9 mouse cellular contexts compared by ENCODE assay signal in genomic region chr12:25216792-25217516, GRCm38 (mm10).
A peak's percentile ranks its signal among the peaks of the same experiment; 100 is the strongest.
DNase-seq lines count a peak whose midpoint lies in the region; ATAC-seq and TF ChIP-seq lines count a peak whose summit lies in the region.
"Had no signal": no experiment of that assay in that cellular context is flagged by ENCODE, and none has a peak within 500 bp of the region (broad histone marks: within the 10 kb centered on the region; RNA-seq: fewer than 3 reads in every experiment).

No protein-coding gene starts in this region.

- no peaks in the 10 kb centered on the region for H3K36me3 ChIP-seq in midbrain, embryonic 10.5 days
- no peaks in the 10 kb centered on the region for H3K36me3 ChIP-seq in midbrain, postnatal 0 days (ENCODE audit: insufficient read depth, low read length)
- no peaks in the 10 kb centered on the region for H3K36me3 ChIP-seq in lung, postnatal 0 days (ENCODE audit: insufficient read depth, low read length)
- H3K36me3 ChIP-seq in stomach, embryonic 16.5 days (ENCODE audit: control insufficient read depth, insufficient read depth, low read length): no peaks in the 10 kb centered on the region
- H3K36me3 ChIP-seq: limb, embryonic 15.5 days had no signal

- H3K27me3 ChIP-seq in midbrain, embryonic 10.5 days (ENCODE audit: low read depth, poor library complexity, severe bottlenecking): peaks cover 25% of the 10 kb centered on the region
- H3K27me3 ChIP-seq in midbrain, postnatal 0 days (ENCODE audit: insufficient read depth, low read length): no peaks in the 10 kb centered on the region
- H3K27me3 ChIP-seq in lung, postnatal 0 days (replicated peaks; ENCODE audit: insufficient read depth, low read length): no peaks in the 10 kb centered on the region
- no peaks in the 10 kb centered on the region for H3K27me3 ChIP-seq in stomach, embryonic 16.5 days (ENCODE audit: control insufficient read depth, insufficient read depth, low read length)
- H3K27me3 ChIP-seq: limb, embryonic 15.5 days had no signal

- H3K9ac ChIP-seq in midbrain, postnatal 0 days (replicated peaks; ENCODE audit: low read length, poor library complexity, severe bottlenecking): no peak overlapping the region
- no peak overlapping the region for H3K9ac ChIP-seq in lung, postnatal 0 days (replicated peaks; ENCODE audit: low read depth)
- no peak overlapping the region; the same call in 1 of the 2 replicates for H3K9ac ChIP-seq in stomach, embryonic 16.5 days (ENCODE audit: low read length)
- H3K9ac ChIP-seq: limb, embryonic 15.5 days had no signal

- no peak for TF ChIP-seq EP300 in lung, postnatal 0 days (IDR thresholded peaks at IDR 0.05)

- H3K27ac ChIP-seq in midbrain, embryonic 10.5 days (replicated peaks): peak overlapping the region; percentile 55
- no peak overlapping the region for H3K27ac ChIP-seq in midbrain, postnatal 0 days (ENCODE audit: low read depth, low read length)
- 0 out of 2 replicates have a peak overlapping the region, but pooled peaks have one; percentile 23 for H3K27ac ChIP-seq in lung, postnatal 0 days (ENCODE audit: low read length)
- H3K27ac ChIP-seq in stomach, embryonic 16.5 days (ENCODE audit: low read length): peak overlapping the region; percentile 79
- no peak overlapping the region for H3K27ac ChIP-seq in gastrocnemius, adult 2 months
- H3K27ac ChIP-seq: limb, embryonic 15.5 days had no signal

- 14% methylated on average over 5 of the region's 5 CpGs for WGBS in midbrain, embryonic 10.5 days
- 25% methylated on average over 5 of the region's 5 CpGs for WGBS in midbrain, postnatal 0 days
- 61% methylated on average over 5 of the region's 5 CpGs for WGBS in lung, postnatal 0 days
- WGBS in stomach, embryonic 16.5 days: 44% methylated on average over 5 of the region's 5 CpGs

- peaks cover 66% of the 10 kb centered on the region for H3K4me1 ChIP-seq in midbrain, embryonic 10.5 days
- no peaks in the 10 kb centered on the region for H3K4me1 ChIP-seq in midbrain, postnatal 0 days (ENCODE audit: insufficient read depth, low read length)
- H3K4me1 ChIP-seq in lung, postnatal 0 days (ENCODE audit: insufficient read depth, low read depth, low read length): peaks cover 11% of the 10 kb centered on the region; the same call in 1 of the 2 replicates
- peaks cover 13% of the 10 kb centered on the region for H3K4me1 ChIP-seq in stomach, embryonic 16.5 days (ENCODE audit: control insufficient read depth, insufficient read depth, low read length)

- no peak for DNase-seq in midbrain, embryonic 10.5 days (ENCODE audit: low spot score)
- no peak for DNase-seq in midbrain, postnatal 0 days (ENCODE audit: low spot score)
- DNase-seq in kidney, adult 18-20 months: peak; percentile 81
- DNase-seq in lung, postnatal 0 days (ENCODE audit: low spot score): peak; percentile 83
- no peak for DNase-seq in cerebellum, postnatal 14 days
- no peak for DNase-seq in gastrocnemius, postnatal 10 days
- no peak for DNase-seq in gastrocnemius, adult 2 months

- no peak for ATAC-seq in midbrain, postnatal 0 days (ENCODE audit: low FRiP score)
- peak; percentile 73 for ATAC-seq in lung, postnatal 0 days
- peak; percentile 93 for ATAC-seq in stomach, embryonic 16.5 days (ENCODE audit: insufficient read depth, low FRiP score)

- TF ChIP-seq CTCF in midbrain, postnatal 0 days (IDR thresholded peaks at IDR 0.05): no peak
- TF ChIP-seq CTCF in lung, postnatal 0 days (IDR thresholded peaks at IDR 0.05): no peak
- no peak for TF ChIP-seq CTCF in gastrocnemius, adult 2 months (IDR thresholded peaks at IDR 0.05)

- H3K4me2 ChIP-seq in midbrain, postnatal 0 days (ENCODE audit: low read depth, low read length, poor library complexity, severe bottlenecking): no peak overlapping the region
- no peak overlapping the region for H3K4me2 ChIP-seq in lung, postnatal 0 days (replicated peaks; ENCODE audit: low read depth, low read length)
- H3K4me2 ChIP-seq in stomach, embryonic 16.5 days (ENCODE audit: low read depth, low read length): no peak overlapping the region
- H3K4me2 ChIP-seq: limb, embryonic 15.5 days had no signal

- intact Hi-C loops in gastrocnemius, adult 2 months (cut with DNase I): no loop called here

- H3K9me3 ChIP-seq in midbrain, embryonic 10.5 days (replicated peaks): 0 out of 2 replicates have a peak, but pooled peaks cover 4% of the 10 kb centered on the region
- H3K9me3 ChIP-seq in midbrain, postnatal 0 days (ENCODE audit: low read length): no peaks in the 10 kb centered on the region
- H3K9me3 ChIP-seq in lung, postnatal 0 days (ENCODE audit: low read length): no peaks in the 10 kb centered on the region
- H3K9me3 ChIP-seq in stomach, embryonic 16.5 days (replicated peaks; ENCODE audit: control insufficient read depth, low read length): no peaks in the 10 kb centered on the region
- H3K9me3 ChIP-seq: limb, embryonic 15.5 days had no signal

- H3K4me3 ChIP-seq in midbrain, embryonic 10.5 days: no peak overlapping the region
- H3K4me3 ChIP-seq in midbrain, postnatal 0 days (ENCODE audit: low read depth, low read length): no peak overlapping the region
- H3K4me3 ChIP-seq in lung, postnatal 0 days (ENCODE audit: low read depth, low read length): no peak overlapping the region
- H3K4me3 ChIP-seq in stomach, embryonic 16.5 days (replicated peaks; ENCODE audit: low read length): no peak overlapping the region
- no peak overlapping the region for H3K4me3 ChIP-seq in gastrocnemius, adult 2 months
- H3K4me3 ChIP-seq: limb, embryonic 15.5 days had no signal

Comparison
In these comparisons a context has a peak if more than half of its experiments do, and no peak if none do; other contexts are left out.
1. H3K27ac ChIP-seq: peak in midbrain, embryonic 10.5 days (single experiment), lung, postnatal 0 days (single experiment) and stomach, embryonic 16.5 days (single experiment); none in midbrain, postnatal 0 days (single experiment) and gastrocnemius, adult 2 months (single experiment).
2. DNase-seq: peak in kidney, adult 18-20 months (single experiment) and lung, postnatal 0 days (single experiment); none in midbrain, embryonic 10.5 days (single experiment), midbrain, postnatal 0 days (single experiment), cerebellum, postnatal 14 days (0 of 2), gastrocnemius, postnatal 10 days (single experiment) and gastrocnemius, adult 2 months (single experiment).